Mouse (Mus musculus) liver, embryonic 16.5 days (tissue): ENCODE measurements at regions not wholly inside any gene's neighbourhood (a gene's known extent, or its start where the extent isn't known, plus 50 kb on each side); places are given as distances from the start of the nearest gene placed in this dataset.

Experiments
- ATAC-seq: fragments of 200-750 bp; cut with Nextera tagmentation; 2 replicates; pipeline ENCODE4 v1.8.0; 2017; ENCODE audit warnings: low read depth, mild to moderate bottlenecking, moderate number of reproducible peaks, moderate library complexity
- H3K27ac ChIP-seq: fragments of 300-500 bp; sonication (generic); 2 replicates; pipeline ENCODE4 v1.5.1; 2014; ENCODE audit warnings: mild to moderate bottlenecking, low read length
- H3K27me3 ChIP-seq: fragments of 300-500 bp; sonication (generic); 2 replicates; pipeline ENCODE4 v1.6.1; 2014; ENCODE audit warnings: low read depth, low read length, mixed read lengths; ENCODE audit not compliant: control insufficient read depth, insufficient read depth
- H3K36me3 ChIP-seq: fragments of 300-500 bp; sonication (generic); 2 replicates; pipeline ENCODE4 v1.6.1; 2014; ENCODE audit warnings: mild to moderate bottlenecking; ENCODE audit not compliant: control insufficient read depth, insufficient read depth
- H3K4me1 ChIP-seq: fragments of 300-500 bp; sonication (generic); 2 replicates; pipeline ENCODE4 v1.6.1; 2014; ENCODE audit warnings: low read depth, low read length, mixed read lengths; ENCODE audit not compliant: control insufficient read depth
- H3K4me2 ChIP-seq: fragments of 300-500 bp; sonication (generic); 2 replicates; pipeline ENCODE4 v1.6.1; 2014; ENCODE audit warnings: low read depth, low read length, mixed read lengths
- H3K4me3 ChIP-seq: fragments of 300-500 bp; sonication (generic); 2 replicates; pipeline ENCODE4 v1.5.1; 2014; ENCODE audit warnings: low read depth, mild to moderate bottlenecking, low read length
- H3K9ac ChIP-seq: fragments of 300-500 bp; sonication (generic); 2 replicates; pipeline ENCODE4 v1.6.1; 2014; ENCODE audit warnings: low read depth, low read length
- H3K9me3 ChIP-seq: fragments of 300-500 bp; sonication (generic); replicated peaks from 2 replicates; pipeline ENCODE4 v1.6.1; 2016; ENCODE audit warnings: low read length; ENCODE audit not compliant: control insufficient read depth
- WGBS: fragments of 180-500 bp; shearing (Covaris S2); extraction: QIAGEN DNeasy Blood & Tissue Kit; methylation state at CpG from one replicate; pipeline ENCODE4 v1.1.7; 2014; ENCODE audit not compliant: insufficient replicate concordance; 5-methylcytosine and 5-hydroxymethylcytosine counted together

DNA sequence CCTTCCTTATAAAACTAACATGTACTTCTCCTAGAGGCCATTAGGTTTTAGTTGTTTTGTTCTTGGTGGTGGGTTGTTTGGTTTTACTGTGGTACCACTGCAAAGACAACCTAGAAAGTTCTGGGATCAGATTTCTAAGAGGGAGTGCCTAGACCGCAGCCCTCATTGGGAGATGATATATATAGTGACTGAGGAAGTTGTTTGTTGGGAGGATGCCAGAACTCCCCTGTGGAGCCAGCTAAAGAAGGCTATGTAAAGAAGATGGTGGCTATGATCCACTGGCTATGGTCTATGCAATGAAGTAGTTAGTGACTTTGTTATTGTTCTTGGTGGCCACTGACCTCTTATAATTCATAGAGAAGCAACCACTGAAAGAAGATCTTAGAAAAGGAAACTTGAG is 283.8 kb upstream of the Kif2a start:
- Histone ChIP-seq H3K36me3 (no peaks in the 10 kb centered on the region), H3K9me3 (no peaks in the 10 kb centered on the region), H3K4me3 (no peak overlapping the region), H3K4me2 (no peak overlapping the region), H3K4me1 (no peaks in the 10 kb centered on the region), H3K9ac (no peak overlapping the region), H3K27me3 (no peaks in the 10 kb centered on the region), H3K27ac (no peak overlapping the region)
- 38% methylated on average over 1 of the region's 1 CpGs for WGBS
- no peak for ATAC-seq

DNA sequence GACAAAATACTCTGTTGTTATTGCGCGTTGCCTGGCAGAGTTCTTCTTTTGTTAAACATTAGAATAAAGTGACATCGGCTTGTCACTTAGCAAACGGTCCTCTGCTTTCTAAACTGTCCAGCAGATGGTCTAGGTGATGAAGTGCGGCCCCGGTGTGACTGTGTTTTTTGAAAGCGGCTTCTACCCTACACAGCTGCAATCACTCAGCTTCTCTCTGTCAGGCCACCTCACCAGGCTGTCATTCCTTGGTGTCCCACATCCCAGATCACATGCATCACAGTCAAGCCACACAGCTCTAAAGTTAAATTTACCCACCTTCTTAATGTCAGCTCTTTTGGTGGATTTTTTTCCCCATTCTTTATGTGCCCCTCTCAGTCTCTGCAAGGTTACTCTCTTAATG is 282.0 kb upstream of the Kif2a start:
- 63% methylated on average over 7 of the region's 7 CpGs for WGBS
- no peak for ATAC-seq
- Histone ChIP-seq H3K36me3 (no peaks in the 10 kb centered on the region), H3K4me1 (no peaks in the 10 kb centered on the region), H3K27me3 (no peaks in the 10 kb centered on the region), H3K4me3 (no peak overlapping the region), H3K4me2 (no peak overlapping the region), H3K9me3 (no peaks in the 10 kb centered on the region), H3K27ac (no peak overlapping the region), H3K9ac (no peak overlapping the region)

DNA sequence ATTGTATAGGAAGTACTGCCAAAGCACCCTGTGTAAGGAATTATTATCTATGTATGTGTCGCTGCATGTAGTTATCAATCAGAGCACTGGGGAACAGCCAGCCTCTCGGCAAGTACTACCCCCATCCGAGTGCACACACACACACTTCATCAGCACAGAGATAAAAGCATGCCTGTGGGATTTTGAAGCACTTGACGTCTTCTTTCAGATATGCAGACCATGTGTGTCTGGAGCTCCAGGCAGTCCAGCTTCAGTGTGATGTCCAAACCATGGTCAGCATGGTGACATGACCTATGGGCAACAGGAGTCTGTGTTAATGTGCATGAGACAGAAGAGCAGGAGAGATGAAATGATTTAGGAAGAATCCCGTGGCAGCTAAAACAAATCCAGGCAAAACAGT is 281.4 kb upstream of the Kif2a start:
- WGBS, result 42% methylated on average over 5 of the region's 5 CpGs
- Histone ChIP-seq H3K36me3 (no peaks in the 10 kb centered on the region), H3K4me3 (no peak overlapping the region), H3K27ac (no peak overlapping the region), H3K9ac (no peak overlapping the region), H3K4me1 (no peaks in the 10 kb centered on the region), H3K27me3 (no peaks in the 10 kb centered on the region), H3K4me2 (no peak overlapping the region), H3K9me3 (no peaks in the 10 kb centered on the region)
- no peak for ATAC-seq

DNA sequence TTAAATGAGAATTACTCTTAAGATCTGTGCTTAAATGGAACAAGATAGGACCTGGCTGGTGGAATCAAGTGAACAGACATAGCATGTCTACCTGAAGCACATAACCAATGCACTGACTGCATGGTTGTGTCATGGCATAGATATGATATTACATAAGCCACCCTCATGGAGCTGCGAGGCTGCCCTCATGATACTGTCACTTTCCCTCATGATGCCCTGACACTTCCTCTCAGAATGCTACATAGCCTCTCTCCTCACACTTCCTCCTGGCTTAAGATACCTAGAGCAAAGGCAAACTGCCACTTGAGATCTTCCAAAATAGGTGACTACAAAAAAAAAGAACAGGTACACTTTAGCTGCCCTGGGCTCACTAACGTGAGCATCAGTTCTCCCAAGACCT is 278.9 kb upstream of the Kif2a start:
- WGBS, result 44% methylated on average over 2 of the region's 2 CpGs
- no peak for ATAC-seq
- no peak overlapping the region for H3K4me3 ChIP-seq

DNA sequence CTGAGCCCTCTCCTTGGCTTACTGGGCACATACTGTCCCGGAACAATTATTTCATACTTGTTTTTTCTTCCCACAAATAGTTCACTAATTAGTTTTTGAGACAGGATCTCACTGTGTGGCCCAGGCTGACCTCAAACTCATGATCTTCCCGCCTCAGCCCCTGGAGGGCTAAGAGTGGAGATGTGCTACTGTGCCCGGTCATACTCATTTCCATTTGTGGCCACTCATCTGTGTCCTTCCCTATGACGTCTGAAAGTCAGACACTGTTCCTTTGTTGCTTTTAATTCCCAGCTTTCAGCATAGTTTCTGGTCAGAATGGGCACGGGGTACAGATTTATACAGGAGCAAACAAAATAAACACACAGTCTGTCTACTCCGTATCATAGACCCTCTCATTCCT is 242.7 kb upstream of the Kif2a start:
- Histone ChIP-seq H3K4me2 (no peak overlapping the region), H3K36me3 (no peaks in the 10 kb centered on the region), H3K4me3 (no peak overlapping the region), H3K4me1 (no peaks in the 10 kb centered on the region), H3K9me3 (no peaks in the 10 kb centered on the region), H3K27ac (no peak overlapping the region), H3K27me3 (no peaks in the 10 kb centered on the region), H3K9ac (no peak overlapping the region)
- 68% methylated on average over 6 of the region's 6 CpGs for WGBS
- ATAC-seq, result no peak

More for the DNA sequence above, 278.9 kb upstream of the Kif2a start:
- H3K27ac ChIP-seq, result no peak overlapping the region
- no peaks in the 10 kb centered on the region for H3K4me1 ChIP-seq
- H3K36me3 ChIP-seq, result no peaks in the 10 kb centered on the region
- H3K4me2 ChIP-seq, result no peak overlapping the region
- H3K27me3 ChIP-seq, result no peaks in the 10 kb centered on the region
- no peaks in the 10 kb centered on the region for H3K9me3 ChIP-seq
- H3K9ac ChIP-seq, result no peak overlapping the region

DNA sequence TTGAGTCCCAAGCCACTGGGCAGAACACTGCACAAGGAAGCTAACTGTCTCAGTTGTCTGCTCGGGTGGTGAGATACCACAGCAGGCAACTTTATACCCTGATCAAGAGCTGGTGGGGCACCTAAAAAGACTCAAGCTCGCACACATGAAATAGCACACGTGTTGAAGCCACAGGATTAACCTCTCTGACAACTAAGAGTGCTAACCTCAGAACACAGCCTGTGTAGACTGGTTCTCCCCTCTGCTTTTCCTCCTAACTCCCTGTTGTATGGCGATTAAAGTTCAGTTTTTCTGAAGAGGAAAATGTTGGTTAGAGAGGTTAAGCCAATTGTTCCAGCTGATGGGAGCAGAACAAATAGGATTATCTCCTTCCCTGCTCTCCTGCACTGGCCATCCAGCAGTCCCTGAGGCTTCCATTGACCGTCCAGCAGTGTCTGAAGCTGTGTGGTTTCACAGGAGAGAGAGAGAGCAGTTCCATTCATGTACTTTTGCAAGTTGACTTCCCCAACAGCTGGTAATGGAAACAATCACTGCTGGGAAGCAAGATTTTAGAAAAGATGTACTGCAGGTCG is 239.6 kb upstream of the Kif2a start:
- Histone ChIP-seq H3K9me3 (no peaks in the 10 kb centered on the region), H3K36me3 (no peaks in the 10 kb centered on the region), H3K4me2 (no peak overlapping the region), H3K27me3 (no peaks in the 10 kb centered on the region), H3K4me3 (no peak overlapping the region), H3K9ac (no peak overlapping the region), H3K4me1 (no peaks in the 10 kb centered on the region), H3K27ac (no peak overlapping the region)
- no peak for ATAC-seq
- 38% methylated on average over 6 of the region's 6 CpGs for WGBS

DNA sequence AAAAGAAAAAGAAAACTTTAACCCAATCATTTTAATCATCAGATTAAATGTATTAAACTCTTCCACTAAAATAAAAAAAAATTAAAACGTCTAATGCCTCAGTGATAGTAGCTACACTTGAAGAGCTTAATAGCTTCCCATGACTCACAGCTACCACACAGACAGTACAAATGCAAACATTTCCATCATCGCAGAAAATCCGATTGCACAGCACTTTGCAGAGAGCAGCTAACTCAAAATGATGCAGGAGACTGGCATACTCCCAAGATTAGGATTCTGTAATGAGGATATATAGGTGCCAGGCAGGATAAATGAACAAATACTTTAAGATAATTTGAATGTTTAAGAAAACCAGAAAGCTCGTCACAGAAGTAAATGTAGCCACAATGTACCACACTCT is 238.3 kb upstream of the Kif2a start:
- Histone ChIP-seq H3K4me2 (no peak overlapping the region), H3K4me3 (no peak overlapping the region), H3K27me3 (no peaks in the 10 kb centered on the region), H3K9ac (no peak overlapping the region), H3K4me1 (no peaks in the 10 kb centered on the region), H3K36me3 (no peaks in the 10 kb centered on the region), H3K27ac (no peak overlapping the region), H3K9me3 (no peaks in the 10 kb centered on the region)
- 58% methylated on average over 4 of the region's 4 CpGs for WGBS
- no peak for ATAC-seq

DNA sequence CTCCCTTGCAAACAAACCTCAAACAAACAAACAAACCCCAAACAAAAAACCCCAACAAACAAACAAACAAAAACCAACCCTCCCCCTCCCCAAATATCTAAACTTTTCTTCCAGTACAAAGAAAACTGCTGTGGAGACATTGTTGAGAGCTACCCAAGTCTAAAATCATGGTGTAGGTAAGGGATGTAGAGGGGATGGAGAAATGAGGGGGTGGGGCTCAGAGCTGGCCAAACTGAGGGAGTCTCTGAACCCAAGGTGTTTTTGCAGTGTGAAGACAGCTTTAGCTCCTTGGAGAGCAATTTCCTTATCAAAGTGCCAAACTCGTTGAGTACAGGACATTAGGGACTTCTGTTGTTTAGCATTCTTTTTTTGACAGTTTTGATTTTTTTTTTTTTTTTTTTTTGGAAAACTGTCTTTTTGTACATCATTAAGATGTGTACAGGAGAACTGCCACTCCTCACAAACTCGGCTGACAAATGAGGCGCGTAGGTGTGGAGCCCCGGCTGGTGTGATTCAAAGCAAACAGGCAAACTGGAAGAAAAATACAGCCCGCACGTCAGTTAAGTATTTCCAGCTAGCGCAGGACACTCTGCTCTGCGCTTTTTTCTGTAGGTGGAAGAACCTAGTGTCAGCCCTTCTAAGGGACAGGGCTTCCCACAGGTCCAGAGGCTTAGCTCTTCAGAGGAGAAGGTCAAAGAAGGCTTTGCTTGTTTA is 226.0 kb upstream of the Kif2a start:
- Histone ChIP-seq H3K9ac (no peak overlapping the region), H3K4me1 (no peaks in the 10 kb centered on the region), H3K4me2 (no peak overlapping the region), H3K27me3 (no peaks in the 10 kb centered on the region), H3K4me3 (no peak overlapping the region), H3K9me3 (no peaks in the 10 kb centered on the region), H3K36me3 (no peaks in the 10 kb centered on the region), H3K27ac (no peak overlapping the region)
- WGBS, result 33% methylated on average over 9 of the region's 9 CpGs
- no peak for ATAC-seq

DNA sequence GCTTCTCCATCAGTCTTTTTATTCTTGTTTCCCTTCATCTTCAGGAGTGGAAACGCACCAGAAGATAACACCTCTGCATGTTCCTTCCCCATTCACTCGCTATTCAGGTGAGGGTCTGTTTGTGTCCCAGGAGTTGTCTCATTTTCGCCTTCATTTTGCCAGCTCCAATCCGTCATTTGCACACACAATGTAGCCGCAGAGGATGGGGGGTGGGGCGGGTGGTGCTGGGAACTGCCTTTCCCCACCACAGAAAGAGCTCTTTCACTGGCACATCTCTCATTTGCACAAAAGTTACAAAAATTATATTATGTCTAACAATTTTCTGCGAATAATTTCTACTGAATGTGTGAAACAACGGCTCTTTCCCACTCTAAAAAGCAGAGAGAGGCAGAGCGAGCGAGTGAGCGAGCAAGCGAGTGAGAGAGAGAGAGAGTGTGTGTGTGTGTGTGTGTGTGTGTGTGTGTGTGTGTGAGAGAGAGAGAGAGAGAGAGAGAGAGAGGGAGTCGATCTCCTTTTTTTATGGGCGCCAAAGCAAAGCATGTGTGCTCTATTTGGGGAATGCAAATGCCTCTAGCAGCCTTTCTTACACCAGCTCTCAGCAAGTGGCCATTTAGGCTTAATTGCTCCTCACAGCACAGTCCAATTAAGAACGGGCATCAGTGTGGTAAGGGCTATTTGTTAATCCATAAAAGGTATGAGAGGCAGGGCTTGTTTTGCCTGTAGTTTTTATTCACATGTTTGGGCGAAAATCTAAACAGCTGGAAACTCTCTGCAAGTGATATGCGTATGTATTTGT is 225.2 kb upstream of the Kif2a start:
- H3K9me3 ChIP-seq, result no peaks in the 10 kb centered on the region
- H3K4me1 ChIP-seq, result no peaks in the 10 kb centered on the region
- H3K4me2 ChIP-seq, result no peak overlapping the region
- H3K36me3 ChIP-seq, result no peaks in the 10 kb centered on the region
- no peak for ATAC-seq
- no peaks in the 10 kb centered on the region for H3K27me3 ChIP-seq
- no peak overlapping the region for H3K9ac ChIP-seq
- no peak overlapping the region for H3K4me3 ChIP-seq
- WGBS, result 38% methylated on average over 17 of the region's 17 CpGs
- no peak overlapping the region for H3K27ac ChIP-seq
